Mouse (Mus musculus): ENCODE results near the gene Gcnt4. TPM values are rescaled to one million over a fixed set of nuclear protein-coding genes. Genes with fewer than 3 reads are reported as not detected.
A peak's percentile ranks its signal among the peaks of the same experiment; 100 is the strongest.
"Not testable (repeated sequence)": the region's sequence is repeated elsewhere in the genome, so short reads cannot be mapped to it uniquely, and the experiment has no call there.

The Gcnt4 gene
- polyA plus RNA-seq, 1 experiment from 2014 or later: 0.10 TPM

GRCm38 (mm10) chr13:96941481-96941880 is 17.0 kb downstream of the Gcnt4 start:
- H3K27me3 ChIP-seq (replicated peaks; ENCODE audit: control insufficient read depth, insufficient read depth, low read length); H3K9ac ChIP-seq (replicated peaks; ENCODE audit: low read depth, low read length); ATAC-seq; H3K4me1 ChIP-seq (replicated peaks; ENCODE audit: control insufficient read depth, insufficient read depth, low read length); H3K36me3 ChIP-seq (ENCODE audit: control insufficient read depth, insufficient read depth); H3K9me3 ChIP-seq (ENCODE audit: control insufficient read depth, low read length); H3K27ac ChIP-seq (ENCODE audit: low read length); H3K4me2 ChIP-seq (ENCODE audit: low read length); H3K4me3 ChIP-seq (replicated peaks; ENCODE audit: low read length): not testable (repeated sequence)
- WGBS: 87% methylated on average over 11 of the region's 11 CpGs

DNA sequence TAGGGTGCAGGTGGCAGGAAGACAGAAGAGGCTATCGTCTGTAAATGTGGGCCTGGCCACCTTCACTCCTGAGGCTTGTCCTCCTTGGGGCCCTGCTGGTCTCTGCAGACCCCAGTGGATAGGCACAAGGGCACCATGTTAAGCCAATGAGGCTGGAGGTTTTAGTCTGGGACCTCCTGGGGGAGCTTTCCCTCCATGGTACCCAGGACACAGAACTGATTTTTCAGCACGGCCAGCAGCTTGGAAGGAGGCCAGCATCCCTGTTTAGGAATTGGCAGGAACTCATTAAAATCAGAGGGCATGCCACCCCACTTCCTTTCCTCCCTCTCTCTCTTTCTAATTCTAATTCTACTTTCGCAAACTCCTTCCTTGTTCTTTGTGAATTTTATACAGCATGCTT is 19.1 kb downstream of the Gcnt4 start:
- peak; percentile 52; the same call in 1 of the 2 replicates for ATAC-seq
- H3K4me2 ChIP-seq (ENCODE audit: low read length): no peak overlapping the region
- H3K9me3 ChIP-seq (ENCODE audit: control insufficient read depth, low read length): no peaks in the 10 kb centered on the region
- 20% methylated on average over 3 of the region's 3 CpGs for WGBS
- H3K27ac ChIP-seq (ENCODE audit: low read length): no peak overlapping the region
- H3K36me3 ChIP-seq (ENCODE audit: control insufficient read depth, insufficient read depth): no peaks in the 10 kb centered on the region
- no peak overlapping the region for H3K4me3 ChIP-seq (replicated peaks; ENCODE audit: low read length)
- H3K4me1 ChIP-seq (replicated peaks; ENCODE audit: control insufficient read depth, insufficient read depth, low read length): 0 out of 2 replicates have a peak, but pooled peaks cover 4% of the 10 kb centered on the region
- H3K27me3 ChIP-seq (replicated peaks; ENCODE audit: control insufficient read depth, insufficient read depth, low read length): no peaks in the 10 kb centered on the region
- no peak overlapping the region for H3K9ac ChIP-seq (replicated peaks; ENCODE audit: low read depth, low read length)

- no peak for ATAC-seq
- WGBS: 96% methylated on average over 4 of the region's 4 CpGs
- H3K27me3 ChIP-seq (replicated peaks; ENCODE audit: control insufficient read depth, insufficient read depth, low read length): no peaks in the 10 kb centered on the region
- no peak overlapping the region for H3K27ac ChIP-seq (ENCODE audit: low read length)
- no peak overlapping the region for H3K4me3 ChIP-seq (replicated peaks; ENCODE audit: low read length)
- H3K9ac ChIP-seq (replicated peaks; ENCODE audit: low read depth, low read length): no peak overlapping the region
- H3K4me1 ChIP-seq (replicated peaks; ENCODE audit: control insufficient read depth, insufficient read depth, low read length): 0 out of 2 replicates have a peak, but pooled peaks cover 4% of the 10 kb centered on the region
- H3K4me2 ChIP-seq (ENCODE audit: low read length): no peak overlapping the region
- H3K36me3 ChIP-seq (ENCODE audit: control insufficient read depth, insufficient read depth): no peaks in the 10 kb centered on the region
- no peaks in the 10 kb centered on the region for H3K9me3 ChIP-seq (ENCODE audit: control insufficient read depth, low read length)
Measured at GRCm38 (mm10) chr13:96945748-96946147, 21.3 kb downstream of the Gcnt4 start.

- ATAC-seq: no peak
- WGBS: 78% methylated on average over 7 of the region's 7 CpGs
Measured at GRCm38 (mm10) chr13:96947722-96948121, 23.2 kb downstream of the Gcnt4 start.

DNA sequence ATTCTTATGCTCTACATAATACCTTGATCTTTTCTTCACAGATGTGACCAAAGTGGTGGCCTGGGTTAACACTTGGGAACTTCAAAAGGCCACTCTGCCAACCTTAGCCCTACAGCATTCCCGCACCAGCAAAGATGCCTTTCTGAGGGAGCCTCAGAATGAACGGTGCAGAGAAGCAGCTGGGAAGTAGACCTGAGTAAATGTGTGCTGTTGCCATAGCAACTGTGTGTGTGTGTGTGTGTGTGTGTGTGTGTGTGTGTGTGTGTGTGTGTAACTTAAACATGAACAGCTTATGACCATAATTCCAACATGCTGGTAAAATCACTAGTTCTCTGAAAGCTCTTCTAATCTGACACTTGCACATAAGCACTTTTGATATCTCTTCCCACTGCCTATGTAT is 27.4 kb downstream of the Gcnt4 start:
- no peak overlapping the region for H3K4me2 ChIP-seq (ENCODE audit: low read length)
- no peaks in the 10 kb centered on the region for H3K9me3 ChIP-seq (ENCODE audit: control insufficient read depth, low read length)
- H3K4me1 ChIP-seq (replicated peaks; ENCODE audit: control insufficient read depth, insufficient read depth, low read length): no peaks in the 10 kb centered on the region
- H3K4me3 ChIP-seq (replicated peaks; ENCODE audit: low read length): no peak overlapping the region
- no peaks in the 10 kb centered on the region for H3K27me3 ChIP-seq (replicated peaks; ENCODE audit: control insufficient read depth, insufficient read depth, low read length)
- H3K9ac ChIP-seq (replicated peaks; ENCODE audit: low read depth, low read length): no peak overlapping the region
- no peaks in the 10 kb centered on the region for H3K36me3 ChIP-seq (ENCODE audit: control insufficient read depth, insufficient read depth)
- H3K27ac ChIP-seq (ENCODE audit: low read length): no peak overlapping the region
- WGBS: 24% methylated on average over 2 of the region's 2 CpGs
- ATAC-seq: peak; percentile 66

More at GRCm38 (mm10) chr13:96947722-96948121, 23.2 kb downstream of the Gcnt4 start:
- H3K36me3 ChIP-seq (ENCODE audit: control insufficient read depth, insufficient read depth): no peaks in the 10 kb centered on the region
- no peak overlapping the region for H3K9ac ChIP-seq (replicated peaks; ENCODE audit: low read depth, low read length)
- no peaks in the 10 kb centered on the region for H3K27me3 ChIP-seq (replicated peaks; ENCODE audit: control insufficient read depth, insufficient read depth, low read length)
- 0 out of 2 replicates have a peak, but pooled peaks cover 4% of the 10 kb centered on the region for H3K4me1 ChIP-seq (replicated peaks; ENCODE audit: control insufficient read depth, insufficient read depth, low read length)
- H3K4me3 ChIP-seq (replicated peaks; ENCODE audit: low read length): no peak overlapping the region
- H3K27ac ChIP-seq (ENCODE audit: low read length): no peak overlapping the region
- no peak overlapping the region for H3K4me2 ChIP-seq (ENCODE audit: low read length)
- no peaks in the 10 kb centered on the region for H3K9me3 ChIP-seq (ENCODE audit: control insufficient read depth, low read length)

- H3K9ac ChIP-seq (replicated peaks; ENCODE audit: low read depth, low read length): no peak overlapping the region
- H3K4me3 ChIP-seq (replicated peaks; ENCODE audit: low read length): no peak overlapping the region
- H3K4me2 ChIP-seq (ENCODE audit: low read length): no peak overlapping the region
- no peak overlapping the region for H3K27ac ChIP-seq (ENCODE audit: low read length)
- WGBS: 93% methylated on average over 6 of the region's 6 CpGs
- H3K4me1 ChIP-seq (replicated peaks; ENCODE audit: control insufficient read depth, insufficient read depth, low read length): no peaks in the 10 kb centered on the region
- no peaks in the 10 kb centered on the region for H3K27me3 ChIP-seq (replicated peaks; ENCODE audit: control insufficient read depth, insufficient read depth, low read length)
- no peak for ATAC-seq
- no peaks in the 10 kb centered on the region for H3K9me3 ChIP-seq (ENCODE audit: control insufficient read depth, low read length)
- no peaks in the 10 kb centered on the region for H3K36me3 ChIP-seq (ENCODE audit: control insufficient read depth, insufficient read depth)
Measured at GRCm38 (mm10) chr13:96956466-96956865, 32.0 kb downstream of the Gcnt4 start.

GRCm38 (mm10) chr13:96960019-96960418 is 35.5 kb downstream of the Gcnt4 start:
- H3K4me3 ChIP-seq (replicated peaks; ENCODE audit: low read length): no peak overlapping the region
- 96% methylated on average over 1 of the region's 1 CpGs for WGBS
- no peak for ATAC-seq
- no peaks in the 10 kb centered on the region for H3K9me3 ChIP-seq (ENCODE audit: control insufficient read depth, low read length)
- no peak overlapping the region for H3K27ac ChIP-seq (ENCODE audit: low read length)
- no peaks in the 10 kb centered on the region for H3K36me3 ChIP-seq (ENCODE audit: control insufficient read depth, insufficient read depth)
- H3K27me3 ChIP-seq (replicated peaks; ENCODE audit: control insufficient read depth, insufficient read depth, low read length): no peaks in the 10 kb centered on the region
- no peaks in the 10 kb centered on the region for H3K4me1 ChIP-seq (replicated peaks; ENCODE audit: control insufficient read depth, insufficient read depth, low read length)
- no peak overlapping the region for H3K9ac ChIP-seq (replicated peaks; ENCODE audit: low read depth, low read length)
- H3K4me2 ChIP-seq (ENCODE audit: low read length): no peak overlapping the region

DNA sequence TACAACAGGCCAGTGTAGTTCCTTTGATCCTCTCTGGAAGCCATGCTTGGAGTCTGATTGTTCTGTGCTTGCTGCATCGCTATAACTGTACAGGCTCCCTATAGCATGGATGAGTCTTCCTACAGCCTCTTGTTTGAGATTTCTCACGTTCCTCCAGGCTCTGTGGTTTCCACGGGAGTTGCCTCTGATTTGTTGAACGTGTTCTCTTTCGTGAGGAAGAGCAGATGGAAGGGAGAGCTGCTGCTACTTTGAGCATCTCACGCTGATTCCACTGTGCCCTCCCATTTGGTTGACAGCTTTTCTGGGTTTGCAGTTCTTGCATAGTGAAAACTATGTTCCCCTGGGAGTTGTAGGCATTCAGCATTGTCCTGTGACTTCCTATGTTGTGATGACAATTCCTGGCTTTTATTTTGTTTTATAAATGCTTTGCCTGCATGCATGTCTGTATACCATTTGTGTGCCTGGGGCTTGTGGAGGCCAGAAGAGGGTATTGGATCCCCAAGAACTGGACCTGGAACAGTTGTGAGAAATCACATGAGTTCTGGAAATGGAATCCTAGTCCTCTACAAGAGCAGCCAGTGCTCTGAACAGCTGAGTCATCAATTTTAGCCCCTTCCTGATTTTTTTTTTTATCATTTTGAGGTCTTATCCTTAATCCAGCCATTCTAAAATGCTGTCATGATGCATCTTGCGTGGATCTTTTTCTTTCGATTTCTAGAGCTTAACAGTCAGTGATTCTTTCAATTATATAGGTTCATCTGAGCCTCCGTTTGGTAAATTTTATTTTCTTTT is 37.1 kb downstream of the Gcnt4 start:
- Histone ChIP-seq H3K36me3 (ENCODE audit: control insufficient read depth, insufficient read depth) (no peaks in the 10 kb centered on the region), H3K4me2 (ENCODE audit: low read length) (no peak overlapping the region), H3K9me3 (ENCODE audit: control insufficient read depth, low read length) (no peaks in the 10 kb centered on the region), H3K27me3 (replicated peaks; ENCODE audit: control insufficient read depth, insufficient read depth, low read length) (no peaks in the 10 kb centered on the region), H3K9ac (replicated peaks; ENCODE audit: low read depth, low read length) (no peak overlapping the region), H3K4me1 (replicated peaks; ENCODE audit: control insufficient read depth, insufficient read depth, low read length) (no peaks in the 10 kb centered on the region), H3K4me3 (replicated peaks; ENCODE audit: low read length) (no peak overlapping the region), H3K27ac (ENCODE audit: low read length) (no peak overlapping the region)
- WGBS: 72% methylated on average over 9 of the region's 9 CpGs
- 0 out of 2 replicates have a peak, but pooled peaks have one; percentile 31 for ATAC-seq

DNA sequence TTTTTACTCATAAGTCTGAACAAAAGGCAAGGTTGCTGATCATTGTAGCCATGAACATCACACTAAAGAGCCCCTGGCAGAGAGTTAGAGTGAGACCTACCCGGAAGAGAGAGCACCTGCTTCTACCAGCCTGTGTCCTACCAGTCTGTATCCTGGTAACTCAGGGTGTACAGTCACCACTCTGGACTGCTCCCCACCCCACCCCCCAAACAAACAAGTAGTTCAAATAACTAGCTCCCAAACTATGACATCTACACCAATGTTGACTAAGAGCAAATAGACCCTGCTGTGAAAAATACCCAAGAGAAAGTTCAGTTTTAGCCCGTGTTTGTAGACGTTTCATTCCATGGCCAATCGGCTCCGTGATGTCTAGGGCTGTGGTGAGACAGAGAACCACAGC is 38.3 kb downstream of the Gcnt4 start:
- H3K9me3 ChIP-seq (ENCODE audit: control insufficient read depth, low read length): no peaks in the 10 kb centered on the region
- H3K36me3 ChIP-seq (ENCODE audit: control insufficient read depth, insufficient read depth): no peaks in the 10 kb centered on the region
- no peak for ATAC-seq
- no peak overlapping the region for H3K4me2 ChIP-seq (ENCODE audit: low read length)
- no peaks in the 10 kb centered on the region for H3K4me1 ChIP-seq (replicated peaks; ENCODE audit: control insufficient read depth, insufficient read depth, low read length)
- H3K27ac ChIP-seq (ENCODE audit: low read length): no peak overlapping the region
- no peak overlapping the region for H3K9ac ChIP-seq (replicated peaks; ENCODE audit: low read depth, low read length)
- H3K4me3 ChIP-seq (replicated peaks; ENCODE audit: low read length): no peak overlapping the region
- no peaks in the 10 kb centered on the region for H3K27me3 ChIP-seq (replicated peaks; ENCODE audit: control insufficient read depth, insufficient read depth, low read length)
- WGBS: 93% methylated on average over 5 of the region's 5 CpGs
